Mouse (Mus musculus) E14TG2a.4 (cell line): ENCODE data around the gene Ppil6.
"Not testable (repeated sequence)": the region's sequence is repeated elsewhere in the genome, so short reads cannot be mapped to it uniquely, and the experiment has no call there.

Experiments used
- H3K27me3 ChIP-seq: 2 replicates; pipeline ENCODE4 v1.6.1; 2014; ENCODE audit warnings: low read length, control low read depth; ENCODE audit not compliant: insufficient read depth
- H3K36me3 ChIP-seq: 2 replicates; pipeline ENCODE4 v1.6.1; 2014; ENCODE audit warnings: low read length, control low read depth; ENCODE audit not compliant: insufficient read depth
- H3K4me1 ChIP-seq: replicated peaks from 2 replicates; pipeline ENCODE4 v1.6.1; 2014; ENCODE audit warnings: low read depth, low read length, control low read depth
- H3K4me3 ChIP-seq: replicated peaks from 2 replicates; pipeline ENCODE4 v1.5.1; 2014; ENCODE audit warnings: mild to moderate bottlenecking, low read length
- H3K9me3 ChIP-seq: 2 replicates; pipeline ENCODE4 v1.6.1; 2014; ENCODE audit warnings: low read length, control low read depth
- CTCF ChIP-seq: conservative IDR thresholded peaks from 2 replicates; pipeline ENCODE4 v1.5.1; 2014; ENCODE audit warnings: low read length
- NANOG ChIP-seq: IDR thresholded peaks from 2 replicates; pipeline ENCODE4 v1.6.1; 2014; ENCODE audit warnings: borderline replicate concordance, low read length, mixed read lengths
- POU5F1 ChIP-seq: IDR thresholded peaks from 2 replicates; pipeline ENCODE4 v1.6.1; 2014; ENCODE audit warnings: low read length, borderline replicate concordance

Gene Ppil6

GRCm38 (mm10) chr10:41488877-41489276 lies 1.4 kb upstream of the Ppil6 start:
- Histone ChIP-seq H3K36me3 (peaks cover 53% of the 10 kb centered on the region), H3K4me1 (peaks cover 35% of the 10 kb centered on the region), H3K9me3 (no peaks in the 10 kb centered on the region), H3K27me3 (no peaks in the 10 kb centered on the region), H3K4me3 (peak overlapping the region; percentile 87)
- no peak for TF ChIP-seq NANOG
- TF ChIP-seq POU5F1, result no peak
- TF ChIP-seq CTCF, result no peak

DNA sequence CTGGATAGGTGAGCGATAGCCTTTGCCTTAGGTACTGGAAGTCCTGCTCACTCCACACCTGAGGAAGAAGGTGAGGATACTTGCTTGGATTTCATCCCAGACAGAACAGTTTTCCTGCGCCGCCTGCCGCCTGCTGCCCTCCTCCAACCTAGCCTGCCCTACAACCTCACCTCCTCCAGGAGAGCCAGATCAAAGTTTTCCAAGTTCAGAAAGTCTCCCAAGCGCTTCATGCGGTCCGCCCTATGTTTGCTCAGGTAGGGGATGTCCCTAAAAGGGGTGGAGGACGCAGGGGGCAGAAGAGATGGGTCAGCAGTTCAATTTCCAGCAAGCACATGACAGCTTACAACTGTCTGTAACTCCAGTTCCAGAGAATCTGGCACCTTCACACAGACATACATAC lies 945 bp upstream of the Ppil6 start:
- peak overlapping the region; percentile 87 for H3K4me3 ChIP-seq

DNA sequence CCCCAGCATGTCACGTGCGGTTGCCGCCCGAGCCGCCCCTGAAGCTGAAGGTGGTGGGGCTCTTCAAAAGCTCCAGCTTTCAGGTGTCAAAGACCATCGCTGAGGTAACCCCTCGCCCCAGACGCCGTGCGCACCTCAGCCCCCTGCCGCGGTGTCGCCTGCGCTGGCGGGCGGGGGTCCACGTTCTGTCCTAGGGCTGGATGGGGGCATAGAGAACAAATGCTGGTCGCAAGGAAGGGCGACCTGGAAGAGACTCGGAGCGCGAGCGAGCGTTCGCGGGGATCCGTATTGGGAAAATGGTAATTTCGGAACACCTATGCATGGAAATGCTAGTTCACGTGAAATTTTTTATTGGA lies 257 bp downstream of the Ppil6 start:
- TF ChIP-seq CTCF (no peak), NANOG (no peak), POU5F1 (no peak)
- H3K4me3 ChIP-seq, result peak overlapping the region; percentile 87
- H3K4me1 ChIP-seq, result peaks cover 35% of the 10 kb centered on the region
- no peaks in the 10 kb centered on the region for H3K9me3 ChIP-seq
- H3K27me3 ChIP-seq, result no peaks in the 10 kb centered on the region
- H3K36me3 ChIP-seq, result peaks cover 37% of the 10 kb centered on the region

More for the DNA sequence above, 945 bp upstream of the Ppil6 start:
- TF ChIP-seq POU5F1 (no peak), CTCF (no peak), NANOG (no peak)
- H3K9me3 ChIP-seq, result no peaks in the 10 kb centered on the region
- peaks cover 35% of the 10 kb centered on the region for H3K4me1 ChIP-seq
- peaks cover 49% of the 10 kb centered on the region for H3K36me3 ChIP-seq
- no peaks in the 10 kb centered on the region for H3K27me3 ChIP-seq

- no peaks in the 10 kb centered on the region for H3K27me3 ChIP-seq
- H3K36me3 ChIP-seq, result peaks cover 30% of the 10 kb centered on the region
- no peaks in the 10 kb centered on the region for H3K9me3 ChIP-seq
- TF ChIP-seq NANOG (no peak), POU5F1 (no peak), CTCF (no peak)
- H3K4me3 ChIP-seq, result no peak overlapping the region
- H3K4me1 ChIP-seq, result peaks cover 35% of the 10 kb centered on the region
Observed at GRCm38 (mm10) chr10:41491111-41491510, 872 bp downstream of the Ppil6 start.

DNA sequence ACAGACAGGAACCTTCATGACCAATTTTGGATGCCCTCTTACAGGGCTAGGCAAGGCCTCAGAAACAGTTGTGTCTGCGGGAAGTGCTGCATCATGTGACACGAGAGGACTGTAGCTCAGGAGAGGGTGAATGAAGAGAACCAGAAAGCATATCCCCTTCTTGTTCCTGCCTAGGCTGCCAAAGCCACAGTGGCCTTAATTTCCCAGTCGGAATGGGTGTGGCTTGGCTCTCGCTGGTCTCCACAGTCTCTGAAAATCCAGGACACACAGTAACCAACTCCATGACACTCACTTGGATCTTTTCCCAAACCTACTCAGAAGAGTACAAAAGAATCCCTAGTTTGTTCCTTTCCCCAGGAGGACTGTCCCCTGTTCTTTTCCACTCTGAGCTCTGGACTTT lies 10.7 kb downstream of the Ppil6 start:
- no peak for TF ChIP-seq POU5F1
- TF ChIP-seq CTCF, result no peak
- TF ChIP-seq NANOG, result no peak
- Histone ChIP-seq H3K9me3 (no peaks in the 10 kb centered on the region), H3K36me3 (no peaks in the 10 kb centered on the region), H3K27me3 (no peaks in the 10 kb centered on the region), H3K4me1 (peaks cover 21% of the 10 kb centered on the region), H3K4me3 (no peak overlapping the region)

GRCm38 (mm10) chr10:41504996-41505395 lies 14.8 kb downstream of the Ppil6 start:
- H3K4me3 ChIP-seq, result no peak overlapping the region
- no peaks in the 10 kb centered on the region for H3K36me3 ChIP-seq
- H3K4me1 ChIP-seq, result peaks cover 37% of the 10 kb centered on the region
- TF ChIP-seq CTCF (no peak), POU5F1 (no peak), NANOG (no peak)
- no peaks in the 10 kb centered on the region for H3K27me3 ChIP-seq
- no peaks in the 10 kb centered on the region for H3K9me3 ChIP-seq

DNA sequence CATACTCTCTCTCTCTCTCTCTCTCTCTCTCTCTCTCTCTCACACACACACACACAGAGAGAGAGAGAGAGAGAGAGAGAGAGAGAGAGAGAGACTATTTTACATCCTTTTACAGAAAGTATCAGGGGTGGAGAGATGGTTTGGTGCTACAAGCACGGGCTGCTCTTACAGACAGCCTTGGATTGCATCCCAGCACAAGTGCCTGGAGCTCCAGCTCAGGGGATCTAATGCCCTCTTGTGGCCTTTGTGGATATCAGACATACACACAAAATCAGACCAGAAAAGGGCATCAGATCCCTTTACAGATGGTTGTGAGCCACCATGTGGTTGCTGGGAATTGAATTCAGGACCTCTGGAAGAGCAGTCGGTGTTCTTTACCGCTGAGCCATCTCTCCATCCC lies 15.2 kb downstream of the Ppil6 start:
- H3K4me1 ChIP-seq, result peaks cover 37% of the 10 kb centered on the region
- not testable (repeated sequence) for H3K27me3 ChIP-seq, H3K36me3 ChIP-seq, H3K9me3 ChIP-seq, H3K4me3 ChIP-seq
- TF ChIP-seq CTCF, result peak; percentile 43

DNA sequence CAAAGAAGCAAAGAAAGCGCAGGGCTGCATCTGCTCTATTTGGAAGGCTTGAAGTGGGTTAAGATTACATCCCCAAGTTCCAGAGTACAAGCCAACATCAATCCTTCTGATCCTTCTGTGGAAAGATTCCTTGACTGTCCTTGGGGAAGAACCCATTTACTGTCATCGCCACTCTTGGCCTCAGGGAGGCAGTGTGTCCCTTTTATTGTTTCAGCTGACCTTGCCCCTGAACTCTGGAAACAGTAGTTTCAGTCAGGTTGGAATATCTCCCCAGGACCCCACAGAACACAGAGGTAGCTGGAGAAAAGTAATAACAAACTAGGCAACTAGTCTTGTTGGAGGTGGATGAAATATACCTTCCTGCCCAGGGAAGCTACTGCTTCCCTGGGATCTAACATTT lies 18.9 kb downstream of the Ppil6 start:
- peaks cover 30% of the 10 kb centered on the region for H3K4me1 ChIP-seq
- no peaks in the 10 kb centered on the region for H3K9me3 ChIP-seq
- TF ChIP-seq CTCF (peak; percentile 68), POU5F1 (no peak), NANOG (no peak)
- no peaks in the 10 kb centered on the region for H3K36me3 ChIP-seq
- no peak overlapping the region for H3K4me3 ChIP-seq
- no peaks in the 10 kb centered on the region for H3K27me3 ChIP-seq

- no peaks in the 10 kb centered on the region for H3K36me3 ChIP-seq
- H3K27me3 ChIP-seq, result no peaks in the 10 kb centered on the region
- H3K9me3 ChIP-seq, result no peaks in the 10 kb centered on the region
- H3K4me1 ChIP-seq, result peaks cover 7% of the 10 kb centered on the region
- TF ChIP-seq CTCF, result no peak
- no peak for TF ChIP-seq POU5F1
- no peak for TF ChIP-seq NANOG
- no peak overlapping the region for H3K4me3 ChIP-seq
Observed at GRCm38 (mm10) chr10:41514301-41514700, 24.1 kb downstream of the Ppil6 start.
